Mouse (Mus musculus) midbrain, postnatal 0 days (tissue): ENCODE results near the gene Tnxb. TPM values are rescaled to one million over a fixed set of nuclear protein-coding genes. Genes with fewer than 3 reads are reported as not detected.
A peak's percentile ranks its signal among the peaks of the same experiment; 100 is the strongest.

ENCODE experiments used
- ATAC-seq: fragments of 200-750 bp; cut with Nextera tagmentation; 2 replicates; pipeline ENCODE4 v1.8.0; 2017; ENCODE audit warnings: moderate number of reproducible peaks, mild to moderate bottlenecking, moderate TSS enrichment, moderate library complexity; ENCODE audit not compliant: low FRiP score
- DNase-seq: peaks from one replicate; pipeline ENCODE4 v3.0.0-alpha.2; 2015; ENCODE audit warnings: low spot score
- H3K27ac ChIP-seq: fragments of 300-500 bp; sonication (generic); 2 replicates; pipeline ENCODE4 v1.5.1; 2014; ENCODE audit warnings: low read depth, mild to moderate bottlenecking, low read length, mixed read lengths
- H3K27me3 ChIP-seq: fragments of 300-500 bp; sonication (generic); 2 replicates; pipeline ENCODE4 v1.6.1; 2014; ENCODE audit warnings: low read length, control low read depth, mixed read lengths; ENCODE audit not compliant: insufficient read depth
- H3K36me3 ChIP-seq: fragments of 300-500 bp; sonication (generic); 2 replicates; pipeline ENCODE4 v1.6.1; 2014; ENCODE audit warnings: low read length, control low read depth, mixed read lengths; ENCODE audit not compliant: insufficient read depth
- H3K4me1 ChIP-seq: fragments of 300-500 bp; sonication (generic); 2 replicates; pipeline ENCODE4 v1.6.1; 2014; ENCODE audit warnings: mild to moderate bottlenecking, control low read depth, antibody characterized with exemption, low read length, mixed read lengths; ENCODE audit not compliant: insufficient read depth
- H3K4me2 ChIP-seq: fragments of 300-500 bp; sonication (generic); 2 replicates; pipeline ENCODE4 v1.6.1; 2014; ENCODE audit warnings: low read depth, mild to moderate bottlenecking, low read length, mixed read lengths; ENCODE audit not compliant: poor library complexity, severe bottlenecking
- H3K4me3 ChIP-seq: fragments of 300-500 bp; sonication (generic); 2 replicates; pipeline ENCODE4 v1.5.1; 2014; ENCODE audit warnings: low read depth, mild to moderate bottlenecking, low read length, moderate library complexity
- H3K9ac ChIP-seq: fragments of 300-500 bp; sonication (generic); replicated peaks from 2 replicates; pipeline ENCODE4 v1.6.1; 2014; ENCODE audit warnings: mild to moderate bottlenecking, low read length, moderate library complexity, mixed read lengths; ENCODE audit not compliant: poor library complexity, severe bottlenecking
- H3K9me3 ChIP-seq: fragments of 300-500 bp; sonication (generic); 2 replicates; pipeline ENCODE4 v1.6.1; 2016; ENCODE audit warnings: low read length, control low read depth
- CTCF ChIP-seq: IDR thresholded peaks from 2 replicates; pipeline ENCODE4 v1.5.1; 2016; ENCODE audit warnings: antibody characterized with exemption, mild to moderate bottlenecking
- WGBS: fragments of 180-500 bp; shearing (Covaris S2); extraction: QIAGEN DNeasy Blood & Tissue Kit; methylation state at CpG from one replicate; pipeline ENCODE4 v1.1.7; 2014; 5-methylcytosine and 5-hydroxymethylcytosine counted together
- polyA plus RNA-seq: library from polyadenylated mRNA; unstranded; fragments of >200 nt; fragmentation: Nextera tagmentation; extraction: Ambion mirVana; gene quantifications from 2 replicates; pipeline ENCODE4 v1.2.1, GENCODE M21; 2015
- total RNA-seq: library from RNA; depleted of rRNA; stranded (reverse); fragments of >200 nt; gene quantifications from 2 replicates; pipeline ENCODE4 v1.2.3, GENCODE M21; 2014

Tnxb gene
- total and polyA plus RNA-seq, 2 experiments from 2014 or later, result 0.30 to 3.5 TPM

- Histone ChIP-seq H3K9me3 (no peaks in the 10 kb centered on the region), H3K4me3 (no peak overlapping the region), H3K4me1 (no peaks in the 10 kb centered on the region), H3K9ac (no peak overlapping the region), H3K4me2 (no peak overlapping the region), H3K27me3 (peaks cover 9% of the 10 kb centered on the region; the same call in 1 of the 2 replicates), H3K36me3 (no peaks in the 10 kb centered on the region; the same call in 1 of the 2 replicates), H3K27ac (no peak overlapping the region)
- DNase-seq, result no peak
- WGBS, result 64% methylated on average over 3 of the region's 3 CpGs
- ATAC-seq, result no peak
- no peak for TF ChIP-seq CTCF
Measured at GRCm38 (mm10) chr17:34659897-34660214, 10.5 kb upstream of the Tnxb start.

GRCm38 (mm10) chr17:34660259-34660820 is 10.0 kb upstream of the Tnxb start:
- Histone ChIP-seq H3K27me3 (peaks cover 9% of the 10 kb centered on the region; the same call in 1 of the 2 replicates), H3K27ac (no peak overlapping the region), H3K4me3 (no peak overlapping the region), H3K9ac (no peak overlapping the region), H3K36me3 (no peaks in the 10 kb centered on the region), H3K4me2 (no peak overlapping the region), H3K9me3 (no peaks in the 10 kb centered on the region), H3K4me1 (no peaks in the 10 kb centered on the region)
- 37% methylated on average over 11 of the region's 11 CpGs for WGBS
- DNase-seq (no peak), ATAC-seq (no peak)
- TF ChIP-seq CTCF, result no peak

DNA sequence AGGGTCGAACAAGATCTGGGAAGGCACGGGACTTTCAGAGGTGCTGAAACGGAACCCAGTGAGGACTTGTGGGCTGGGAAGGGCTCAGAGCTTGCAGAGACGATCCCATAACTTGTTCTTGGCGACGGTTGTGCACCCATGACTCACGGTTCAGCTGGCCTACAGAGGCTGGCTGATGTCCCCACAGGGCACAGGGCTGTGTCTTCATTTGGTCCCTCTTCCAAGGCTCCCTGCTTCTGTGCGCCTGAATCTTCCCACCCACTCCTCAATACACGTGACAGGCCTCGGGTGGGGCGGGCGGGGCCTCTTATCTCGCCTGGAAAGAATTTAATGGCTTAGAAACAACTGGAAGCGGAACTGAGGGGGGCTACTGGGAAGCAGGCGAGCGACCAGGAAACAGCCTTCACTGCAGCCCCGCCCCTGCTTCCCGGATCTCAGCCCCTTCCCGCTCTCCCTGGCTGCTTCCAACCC is 9.2 kb upstream of the Tnxb start:
- H3K4me3 ChIP-seq, result no peak overlapping the region
- H3K36me3 ChIP-seq, result no peaks in the 10 kb centered on the region
- TF ChIP-seq CTCF, result no peak
- 12% methylated on average over 19 of the region's 19 CpGs for WGBS
- peak overlapping the region; percentile 20; the same call in 1 of the 2 replicates for H3K4me2 ChIP-seq
- no peaks in the 10 kb centered on the region for H3K9me3 ChIP-seq
- H3K27me3 ChIP-seq, result peaks cover 9% of the 10 kb centered on the region; the same call in 1 of the 2 replicates
- no peak overlapping the region for H3K27ac ChIP-seq
- ATAC-seq, result no peak
- H3K9ac ChIP-seq, result no peak overlapping the region
- no peak for DNase-seq
- no peaks in the 10 kb centered on the region for H3K4me1 ChIP-seq

DNA sequence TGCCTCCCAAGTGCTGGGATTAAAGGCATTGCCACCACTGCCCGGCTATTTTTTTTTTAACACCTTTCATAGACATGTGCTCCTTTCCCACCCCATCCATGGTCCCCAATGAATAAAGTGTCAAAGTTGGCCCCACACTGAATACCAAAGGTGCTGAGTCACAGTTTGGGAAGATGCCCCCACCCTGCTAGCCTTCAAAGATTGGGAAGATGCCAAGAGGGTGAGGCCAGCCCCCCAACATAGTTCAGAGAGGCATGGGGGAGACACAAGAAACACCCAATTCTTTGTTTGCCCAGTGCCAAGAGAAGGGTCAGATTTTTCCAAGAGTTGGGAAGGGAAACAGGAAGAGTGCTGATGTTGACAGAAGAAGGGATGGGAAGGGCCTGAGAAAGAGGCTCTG is 7.9 kb upstream of the Tnxb start:
- no peaks in the 10 kb centered on the region for H3K36me3 ChIP-seq
- no peak overlapping the region for H3K4me2 ChIP-seq
- H3K4me1 ChIP-seq, result no peaks in the 10 kb centered on the region
- no peak overlapping the region for H3K27ac ChIP-seq
- ATAC-seq, result no peak
- no peak for DNase-seq
- no peak for TF ChIP-seq CTCF
- 92% methylated on average over 1 of the region's 1 CpGs for WGBS
- H3K9ac ChIP-seq, result no peak overlapping the region
- peaks cover 9% of the 10 kb centered on the region; the same call in 1 of the 2 replicates for H3K27me3 ChIP-seq
- no peak overlapping the region for H3K4me3 ChIP-seq
- H3K9me3 ChIP-seq, result no peaks in the 10 kb centered on the region

DNA sequence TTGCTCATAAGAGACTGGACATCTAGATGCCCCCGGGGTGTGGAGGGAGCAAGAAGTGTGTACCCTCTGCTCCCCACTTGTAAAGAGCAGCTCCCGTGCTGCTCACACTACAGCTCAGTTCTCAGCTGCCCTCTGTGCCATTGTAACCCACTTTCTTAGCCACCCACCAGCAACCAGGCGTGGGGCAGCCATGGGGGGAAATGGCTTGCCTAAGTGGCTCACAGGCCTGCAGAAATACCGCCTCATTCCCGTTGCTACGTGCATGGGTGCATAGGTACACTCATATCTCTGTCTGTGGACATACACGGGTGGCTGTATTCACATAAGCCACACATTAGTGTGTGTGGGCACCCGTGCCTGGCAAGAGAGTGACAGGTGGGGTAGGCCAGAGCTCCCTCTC is 7.4 kb upstream of the Tnxb start:
- Histone ChIP-seq H3K9me3 (no peaks in the 10 kb centered on the region), H3K4me1 (no peaks in the 10 kb centered on the region), H3K4me3 (no peak overlapping the region), H3K36me3 (no peaks in the 10 kb centered on the region), H3K4me2 (no peak overlapping the region), H3K27ac (no peak overlapping the region), H3K9ac (no peak overlapping the region), H3K27me3 (peaks cover 9% of the 10 kb centered on the region; the same call in 1 of the 2 replicates)
- ATAC-seq (no peak), DNase-seq (no peak)
- WGBS, result 83% methylated on average over 8 of the region's 8 CpGs
- no peak for TF ChIP-seq CTCF

DNA sequence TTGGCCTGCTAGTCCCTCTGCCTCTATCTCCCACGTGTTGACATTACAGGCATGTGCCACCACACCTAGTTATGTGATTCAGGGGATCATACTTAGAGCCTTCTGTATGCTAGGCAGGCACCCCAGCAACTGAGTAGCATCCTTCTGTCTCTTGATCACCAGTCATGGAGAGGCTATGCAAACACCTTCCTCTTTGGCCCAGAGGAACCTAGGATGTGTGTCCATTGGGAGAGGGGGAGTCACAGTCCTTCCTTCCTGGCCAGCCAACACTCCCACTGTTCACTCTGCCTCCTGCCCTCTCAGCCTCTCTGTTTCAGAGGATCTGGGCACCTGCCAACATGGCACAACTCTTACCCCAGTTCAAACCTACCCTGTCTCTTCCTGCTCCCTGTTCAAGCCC is 6.8 kb upstream of the Tnxb start:
- DNase-seq, result no peak
- 35% methylated on average over 1 of the region's 1 CpGs for WGBS
- Histone ChIP-seq H3K36me3 (no peaks in the 10 kb centered on the region), H3K27me3 (peaks cover 9% of the 10 kb centered on the region; the same call in 1 of the 2 replicates), H3K9me3 (no peaks in the 10 kb centered on the region), H3K4me1 (no peaks in the 10 kb centered on the region), H3K4me2 (no peak overlapping the region), H3K27ac (no peak overlapping the region), H3K4me3 (no peak overlapping the region), H3K9ac (no peak overlapping the region)
- TF ChIP-seq CTCF, result no peak
- no peak for ATAC-seq
